Mouse (Mus musculus) subcutaneous adipose tissue, adult 2 months (tissue): ENCODE data around the gene Pfkm. TPM values are rescaled to one million over a fixed set of nuclear protein-coding genes. Genes with fewer than 3 reads are reported as not detected.

ENCODE experiments used
- polyA plus RNA-seq: library from polyadenylated mRNA; depleted of rRNA; stranded (reverse); fragments of >200 nt; gene quantifications from 2 replicates; pipeline ENCODE4 v1.2.3, GENCODE M21; 2012; ENCODE audit warnings: low replicate concordance; rRNA removed

Pfkm gene
- 27.5 and 39.9 TPM in 2 replicates for polyA plus RNA-seq

GRCm38 (mm10) chr15:98092372-98093120 lies at the start of gene Pfkm:
TSS of gene Pfkm (plus strand) at chr15:98092589.

GRCm38 (mm10) chr15:98093121-98094011 lies 977 bp downstream of the Pfkm start, which contains the start of gene Senp1:
TSS of gene Senp1 (minus strand) at chr15:98093744.

GRCm38 (mm10) chr15:98165525-98165924 lies 73.1 kb downstream of the Pfkm start, which contains the start of gene Asb8:
TSS of gene Asb8 (minus strand) at chr15:98165625.

GRCm38 (mm10) chr15:98166963-98167644 lies 74.7 kb downstream of the Pfkm start, which contains the start of gene Ccdc184:
TSS of gene Ccdc184 (plus strand) at chr15:98167158.

Other genes starting within 250 kb of the Pfkm start
- 103 and 128 TPM in 2 replicates for gene Hdac7, start 248.1 kb upstream of the Pfkm start, polyA plus RNA-seq
- 0.63 and 2.0 TPM in 2 replicates for gene Vdr, start 182.0 kb upstream of the Pfkm start, polyA plus RNA-seq
- 67.8 and 95.8 TPM in 2 replicates for gene Tmem106c, start 128.4 kb upstream of the Pfkm start, polyA plus RNA-seq
- 0.03 TPM in 1 of 2 replicates, not detected in the other for gene Col2a1, start 87.9 kb upstream of the Pfkm start, polyA plus RNA-seq
- 8.0 and 18.2 TPM in 2 replicates for gene Senp1, start 1.2 kb downstream of the Pfkm start, polyA plus RNA-seq
- gene Asb8, start 73.0 kb downstream of the Pfkm start, polyA plus RNA-seq = 46.3 and 54.3 TPM in 2 replicates
- 0.14 and 6.3 TPM in 2 replicates for gene Ccdc184, start 74.6 kb downstream of the Pfkm start, polyA plus RNA-seq
- not detected in 2 replicates for gene Olfr288, start 103.0 kb downstream of the Pfkm start, polyA plus RNA-seq
- not detected in 2 replicates for gene Gm44579, start 128.4 kb downstream of the Pfkm start, polyA plus RNA-seq
- not detected in 2 replicates for gene Olfr287, start 128.5 kb downstream of the Pfkm start, polyA plus RNA-seq
- gene Olfr286, start 141.9 kb downstream of the Pfkm start, polyA plus RNA-seq = not detected in 2 replicates
- gene H1fnt, start 164.7 kb downstream of the Pfkm start, polyA plus RNA-seq = not detected in 2 replicates
- gene Zfp641, start 203.6 kb downstream of the Pfkm start, polyA plus RNA-seq = 2.9 and 4.3 TPM in 2 replicates
- gene Olfr285, start 224.8 kb downstream of the Pfkm start, polyA plus RNA-seq = not detected in 2 replicates
- not detected in 2 replicates for gene Olfr284, start 248.4 kb downstream of the Pfkm start, polyA plus RNA-seq